Mouse (Mus musculus) megakaryocyte, embryonic 14.5 days (primary cell): ENCODE data around the gene Cyct.

Source experiments
- FLI1 ChIP-seq: IDR thresholded peaks from 2 replicates; pipeline ENCODE4 v1.6.1; 2012; ENCODE audit warnings: low read length, inconsistent platforms, mixed read lengths
- GATA1 ChIP-seq: IDR thresholded peaks from 3 replicates; pipeline ENCODE4 v1.6.1; 2012; ENCODE audit warnings: mixed read lengths, low read length, inconsistent platforms, borderline replicate concordance

DNA sequence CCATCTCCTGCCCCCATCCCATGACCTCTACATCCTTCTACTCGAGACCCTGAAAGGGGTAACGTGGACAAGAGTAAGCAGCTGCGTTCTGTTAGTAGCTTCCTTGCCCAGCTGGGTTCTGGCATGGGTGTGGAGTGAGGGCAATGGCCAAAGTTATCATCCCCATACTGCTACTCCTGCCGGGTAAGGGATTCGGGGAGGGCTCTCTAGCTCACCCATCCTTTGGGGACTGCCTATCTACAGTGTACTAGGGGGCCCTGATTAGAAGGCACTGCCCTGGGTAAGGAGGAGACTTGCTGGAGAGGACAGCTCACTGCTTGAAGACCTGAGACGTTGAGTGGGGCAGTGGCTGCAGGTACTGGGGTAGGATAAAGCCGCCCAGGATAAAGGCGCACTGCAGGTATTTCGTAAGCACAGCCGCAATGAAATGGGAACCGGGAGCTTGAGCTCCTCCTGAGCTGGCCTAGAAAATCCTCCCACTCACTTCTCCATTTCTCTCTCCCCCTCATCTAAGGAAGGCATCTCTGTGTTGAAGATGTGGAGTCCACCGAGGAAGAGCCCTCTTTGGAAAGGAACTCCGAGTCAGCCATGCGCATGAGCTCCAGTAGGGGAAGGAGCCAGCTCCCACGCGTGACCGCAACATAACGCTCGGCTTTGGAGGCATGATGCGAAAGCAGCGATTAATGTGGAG lies 36.9 kb downstream of the Cyct start:
- no peak for TF ChIP-seq GATA1
- no peak for TF ChIP-seq FLI1
